Mouse (Mus musculus): Measurements from ENCODE around the gene BC024978. TPM values are rescaled to one million over a fixed set of nuclear protein-coding genes. Genes with fewer than 3 reads are reported as not detected.

Gene BC024978
- total RNA-seq, 2 experiments from 2014 or later: 16.3 to 16.6 TPM

GRCm38 (mm10) chr7:27249928-27250327 lies 54.3 kb downstream of the BC024978 start:
- intact Hi-C loops (cut with DNase I): no loop called here
- no peak for DNase-seq

GRCm38 (mm10) chr7:27251946-27252345 lies 56.4 kb downstream of the BC024978 start:
- DNase-seq: no peak
- intact Hi-C loops (cut with DNase I): no loop called here

DNA sequence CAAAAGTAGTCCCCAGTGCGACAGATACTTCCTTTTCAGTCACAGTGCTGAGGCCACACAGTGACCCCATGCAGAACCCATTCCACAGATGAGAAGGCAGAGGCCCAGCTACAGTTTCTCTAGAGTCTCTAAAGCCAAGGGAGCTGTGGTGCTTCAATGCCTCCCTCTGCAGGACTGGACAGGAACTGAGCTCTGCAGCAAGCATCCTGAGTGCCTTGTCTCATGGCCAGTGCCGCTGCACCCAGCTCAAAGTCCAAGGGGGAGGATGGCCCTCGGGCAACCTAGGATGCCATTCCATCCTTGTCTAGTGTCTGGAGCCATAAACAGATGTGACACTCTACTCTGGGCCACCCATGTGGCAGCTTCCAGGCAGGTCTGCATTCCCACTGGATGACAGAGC lies 60.1 kb downstream of the BC024978 start:
- intact Hi-C loops (cut with DNase I): no loop called here
- DNase-seq: no peak

DNA sequence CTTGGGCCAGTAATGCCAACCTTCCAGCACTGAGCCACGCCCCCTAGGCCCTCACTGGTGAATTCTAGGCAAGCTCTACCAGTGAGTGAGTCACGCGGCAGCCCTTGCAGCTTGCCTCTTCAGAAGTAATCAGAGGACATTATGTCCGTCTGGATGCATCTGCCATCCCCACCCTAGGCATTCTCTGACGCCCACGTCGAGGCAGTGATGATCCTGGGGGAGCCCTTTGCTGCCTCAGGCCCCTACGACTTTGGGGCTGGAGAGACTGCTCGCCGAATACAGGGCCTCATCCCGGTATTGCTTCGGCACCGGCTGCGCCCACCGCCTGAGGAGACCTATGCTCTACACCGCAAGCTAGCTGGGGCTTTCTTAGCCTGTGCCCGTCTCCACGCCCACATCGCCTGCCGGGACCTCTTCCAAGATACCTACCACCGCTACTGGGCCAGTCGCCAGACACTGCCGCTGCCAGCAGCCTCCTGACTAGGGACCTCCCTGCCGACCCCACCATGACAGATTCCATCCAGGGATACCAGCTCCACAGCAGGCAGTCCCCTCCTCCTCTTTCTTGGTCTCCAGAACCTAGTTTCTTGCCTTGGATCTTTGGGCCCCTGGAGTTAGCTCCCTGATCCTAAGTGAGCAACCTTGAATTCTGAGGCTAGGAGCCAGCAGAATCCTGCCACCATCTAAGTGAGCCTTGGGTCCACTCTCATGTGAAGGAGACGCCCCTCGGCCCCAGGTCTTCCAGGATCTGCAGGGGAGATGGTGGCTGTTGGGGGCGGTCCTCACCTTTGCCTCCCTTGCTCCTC lies 61.7 kb downstream of the BC024978 start:
- DNase-seq: peak; percentile 43 to 50
- intact Hi-C loops (cut with DNase I): no loop called here

- intact Hi-C loops (cut with DNase I): loop anchor here (2.0 kb wide), 1 partner anchor 27 kb away; no protein-coding TSS in a partner anchor
- DNase-seq: no peak
Measured at GRCm38 (mm10) chr7:27257852-27258204, 62.2 kb downstream of the BC024978 start.

- peak; percentile 92 to 93 for DNase-seq
- intact Hi-C loops (cut with DNase I): loop anchor here (2.0 kb wide), 1 partner anchor 28 kb away; no protein-coding TSS in a partner anchor
Measured at GRCm38 (mm10) chr7:27258205-27258899, 62.8 kb downstream of the BC024978 start, which contains the start of gene Numbl. Numbl (plus strand) TSS chr7:27258433.

DNA sequence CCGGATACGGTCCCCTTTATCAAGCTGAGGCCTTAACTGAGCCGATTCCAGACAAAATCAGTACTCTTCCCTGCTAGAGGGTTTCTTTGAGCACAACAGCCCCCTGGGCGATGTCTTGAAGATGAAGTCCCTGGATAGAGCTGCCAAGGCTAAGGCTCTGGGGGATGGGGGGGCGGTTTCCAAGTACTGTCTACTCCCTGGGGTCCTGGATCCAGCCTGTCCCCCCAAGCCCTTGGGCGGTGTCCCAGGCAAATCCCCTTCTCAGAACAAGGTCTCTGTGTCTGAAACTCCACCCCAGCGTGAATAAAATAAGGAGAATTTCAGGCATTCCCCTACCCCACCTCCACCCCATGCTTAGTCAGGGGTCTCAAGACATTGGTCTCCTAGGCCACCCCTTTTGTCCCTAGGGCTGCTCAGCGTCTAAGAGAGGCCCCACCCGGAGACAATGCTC lies 63.7 kb downstream of the BC024978 start:
- intact Hi-C loops (cut with DNase I): loop anchor here (2.0 kb wide), 1 partner anchor 28 kb away; no protein-coding TSS in a partner anchor
- DNase-seq: peak in 1 of 2 experiments; percentile 28

DNA sequence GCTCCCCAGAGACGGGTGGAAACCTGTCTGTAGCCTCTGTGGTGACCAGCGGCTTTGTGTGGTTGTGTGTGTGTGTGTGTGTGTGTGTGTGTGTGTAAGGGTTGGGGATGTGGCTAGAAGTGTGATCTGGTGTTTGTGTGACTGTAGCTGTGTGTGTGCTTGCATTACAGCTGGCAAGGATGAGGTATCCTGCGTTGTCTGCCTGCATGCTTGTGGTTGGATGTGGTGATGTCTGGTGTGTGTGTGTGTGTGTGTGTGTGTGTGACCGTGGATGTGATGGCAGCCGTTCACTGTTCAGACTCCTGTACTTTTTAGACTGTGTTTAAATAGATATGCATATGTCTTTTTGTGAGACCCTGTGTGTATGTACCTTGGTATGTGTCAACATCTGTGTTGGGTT lies 64.2 kb downstream of the BC024978 start:
- intact Hi-C loops (cut with DNase I): loop anchor here (2.0 kb wide), 1 partner anchor 29 kb away; no protein-coding TSS in a partner anchor
- no peak for DNase-seq

Small RNA genes lying within 50 kb of the gene (microRNA-seq; reads per million reads assigned to microRNA genes)
- gene Mir1191 (ENCODE audit: borderline number of aligned reads in 2 of 2) (0 to 0.72 reads per million in 2 experiments), gene Mir3101 (ENCODE audit: borderline number of aligned reads in 2 of 2) (0 reads per million in 2 experiments)

Other genes with a start within 250 kb of the BC024978 start
- not detected for gene Cyp2a12, start 166.7 kb upstream of the BC024978 start, total RNA-seq (2021)
- gene Cyp2f2, start 75.9 kb upstream of the BC024978 start, total RNA-seq (2021): under 1 TPM; 0.22 to 0.43 TPM
- gene Cyp2t4, start 42.1 kb upstream of the BC024978 start, total RNA-seq (2021): not detected
- gene Egln2, start 29.0 kb upstream of the BC024978 start, total RNA-seq (2021): 10 to 100 TPM; 59.3 to 61.7 TPM
- 10 to 100 TPM; 14.5 to 15.7 TPM for gene Rab4b, start 16.9 kb upstream of the BC024978 start, total RNA-seq (2021)
- not detected for gene Gm21983, start 14.7 kb upstream of the BC024978 start, total RNA-seq (2021)
- gene Mia, start 14.6 kb upstream of the BC024978 start, total RNA-seq (2021): not detected
- 10 to 100 TPM; 35.4 to 41.9 TPM for gene Snrpa, start 490 bp downstream of the BC024978 start, total RNA-seq (2021)
- 1 to 10 TPM; 5.1 to 5.6 TPM for gene Itpkc, start 32.9 kb downstream of the BC024978 start, total RNA-seq (2021)
- gene Coq8b, start 37.2 kb downstream of the BC024978 start, total RNA-seq (2021): 10 to 100 TPM in 1 of 2 experiments, 1 to 10 TPM in 1; 8.8 to 11.2 TPM
- 1 to 10 TPM; 5.7 to 6.1 TPM for gene Numbl, start 62.7 kb downstream of the BC024978 start, total RNA-seq (2021)
- 100 to 1,000 TPM; 207 to 236 TPM for gene Ltbp4, start 141.9 kb downstream of the BC024978 start, total RNA-seq (2021)
- gene Shkbp1, start 160.2 kb downstream of the BC024978 start, total RNA-seq (2021): 1 to 10 TPM; 6.5 to 7.5 TPM
- not detected for gene Gm20479, start 161.6 kb downstream of the BC024978 start, total RNA-seq (2021)

Measured in heart, postnatal 36 days (tissue).